Mouse (Mus musculus) kidney, postnatal 0 days (tissue): ENCODE measurements around the gene Igfbp1. TPM values are rescaled to one million over a fixed set of nuclear protein-coding genes. Genes with fewer than 3 reads are reported as not detected.

Experiments
- ATAC-seq: fragments of 200-750 bp; cut with Nextera tagmentation; replicated peaks from 2 replicates; pipeline ENCODE4 v1.8.0; 2017; ENCODE audit warnings: low read depth, moderate number of reproducible peaks, moderate TSS enrichment, moderate library complexity; ENCODE audit not compliant: low FRiP score
- DNase-seq: peaks from one replicate; pipeline ENCODE4 v3.0.0-alpha.2; 2016; ENCODE audit warnings: low spot score
- H3K27ac ChIP-seq: fragments of 300-500 bp; sonication (generic); 2 replicates; pipeline ENCODE4 v1.5.1; 2014; ENCODE audit warnings: mild to moderate bottlenecking
- H3K27me3 ChIP-seq: fragments of 300-500 bp; sonication (generic); 2 replicates; pipeline ENCODE4 v1.6.1; 2014; ENCODE audit warnings: low read length, mixed read lengths; ENCODE audit not compliant: insufficient read depth
- H3K36me3 ChIP-seq: fragments of 300-500 bp; sonication (generic); 2 replicates; pipeline ENCODE4 v1.6.1; 2014; ENCODE audit warnings: low read length, mixed read lengths; ENCODE audit not compliant: insufficient read depth
- H3K4me1 ChIP-seq: fragments of 300-500 bp; sonication (generic); replicated peaks from 2 replicates; pipeline ENCODE4 v1.6.1; 2014; ENCODE audit warnings: antibody characterized with exemption, low read length, mixed read lengths; ENCODE audit not compliant: insufficient read depth
- H3K4me2 ChIP-seq: fragments of 300-500 bp; sonication (generic); 2 replicates; pipeline ENCODE4 v1.6.1; 2014; ENCODE audit warnings: mild to moderate bottlenecking, low read length, moderate library complexity, mixed read lengths
- H3K4me3 ChIP-seq: fragments of 300-500 bp; sonication (generic); replicated peaks from 2 replicates; pipeline ENCODE4 v1.5.1; 2014; ENCODE audit warnings: low read depth, low read length
- H3K9ac ChIP-seq: fragments of 300-500 bp; sonication (generic); 2 replicates; pipeline ENCODE4 v1.6.1; 2014; ENCODE audit warnings: low read depth, low read length
- H3K9me3 ChIP-seq: fragments of 300-500 bp; sonication (generic); replicated peaks from 2 replicates; pipeline ENCODE4 v1.6.1; 2016; ENCODE audit warnings: low read length, inconsistent platforms, mixed read lengths
- CTCF ChIP-seq: IDR thresholded peaks from 2 replicates; pipeline ENCODE4 v1.5.1; 2016; ENCODE audit warnings: antibody characterized with exemption, low read depth, mild to moderate bottlenecking, moderate library complexity
- WGBS: fragments of 180-500 bp; shearing (Covaris S2); extraction: QIAGEN DNeasy Blood & Tissue Kit; methylation state at CpG from one replicate; pipeline ENCODE4 v1.1.7; 2014; 5-methylcytosine and 5-hydroxymethylcytosine counted together
- polyA plus RNA-seq: library from polyadenylated mRNA; unstranded; fragments of >200 nt; fragmentation: Nextera tagmentation; extraction: Ambion mirVana; gene quantifications from 2 replicates; pipeline ENCODE4 v1.2.1, GENCODE M21; 2015

The Igfbp1 gene
- polyA plus RNA-seq, 1 experiment from 2014 or later, result 11.8 TPM

GRCm38 (mm10) chr11:7193134-7193533 lies 4.4 kb upstream of the Igfbp1 start:
- Histone ChIP-seq H3K36me3 (no peaks in the 10 kb centered on the region), H3K4me1 (peaks cover 16% of the 10 kb centered on the region; the same call in 1 of the 2 replicates), H3K27me3 (no peaks in the 10 kb centered on the region), H3K4me3 (no peak overlapping the region), H3K27ac (no peak overlapping the region), H3K9ac (no peak overlapping the region), H3K4me2 (no peak overlapping the region), H3K9me3 (no peaks in the 10 kb centered on the region)
- ATAC-seq, result no peak
- TF ChIP-seq CTCF, result 0 out of 2 replicates have a peak, but pooled peaks have one; percentile 15
- 49% methylated on average over 9 of the region's 9 CpGs for WGBS
- no peak for DNase-seq

- DNase-seq, result no peak
- H3K9ac ChIP-seq, result no peak overlapping the region
- H3K4me1 ChIP-seq, result peaks cover 17% of the 10 kb centered on the region; the same call in 1 of the 2 replicates
- peak; percentile 19; the same call in 1 of the 2 replicates for TF ChIP-seq CTCF
- WGBS, result 88% methylated on average over 10 of the region's 10 CpGs
- H3K4me2 ChIP-seq, result no peak overlapping the region
- H3K27me3 ChIP-seq, result no peaks in the 10 kb centered on the region
- no peaks in the 10 kb centered on the region for H3K36me3 ChIP-seq
- H3K27ac ChIP-seq, result no peak overlapping the region
- H3K9me3 ChIP-seq, result no peaks in the 10 kb centered on the region
- H3K4me3 ChIP-seq, result no peak overlapping the region
- no peak for ATAC-seq
These were observed 2.9 kb upstream of the Igfbp1 start for GRCm38 (mm10) chr11:7194432-7195311.

- H3K4me1 ChIP-seq, result peaks cover 17% of the 10 kb centered on the region; the same call in 1 of the 2 replicates
- H3K4me2 ChIP-seq, result no peak overlapping the region
- H3K9ac ChIP-seq, result no peak overlapping the region
- H3K27ac ChIP-seq, result no peak overlapping the region
- WGBS, result 73% methylated on average over 4 of the region's 4 CpGs
- H3K27me3 ChIP-seq, result no peaks in the 10 kb centered on the region
- H3K36me3 ChIP-seq, result no peaks in the 10 kb centered on the region
- ATAC-seq (no peak), DNase-seq (no peak)
- TF ChIP-seq CTCF, result no peak
- no peak overlapping the region for H3K4me3 ChIP-seq
- H3K9me3 ChIP-seq, result no peaks in the 10 kb centered on the region
These were observed 2.3 kb upstream of the Igfbp1 start for GRCm38 (mm10) chr11:7195312-7195685.

- 76% methylated on average over 19 of the region's 19 CpGs for WGBS
- H3K36me3 ChIP-seq, result no peaks in the 10 kb centered on the region
- peaks cover 17% of the 10 kb centered on the region; the same call in 1 of the 2 replicates for H3K4me1 ChIP-seq
- peak overlapping the region; percentile 78 for H3K27ac ChIP-seq
- peak overlapping the region; percentile 18; the same call in 1 of the 2 replicates for H3K9ac ChIP-seq
- no peak for DNase-seq
- no peaks in the 10 kb centered on the region for H3K9me3 ChIP-seq
- H3K4me2 ChIP-seq, result peak overlapping the region; percentile 37
- H3K27me3 ChIP-seq, result no peaks in the 10 kb centered on the region
- TF ChIP-seq CTCF, result no peak
- peak; percentile 30; the same call in 1 of the 2 replicates for ATAC-seq
- H3K4me3 ChIP-seq, result 0 out of 2 replicates have a peak overlapping the region, but pooled peaks have one; percentile 4
These were observed 424 bp downstream of the Igfbp1 start for GRCm38 (mm10) chr11:7198006-7198405.

GRCm38 (mm10) chr11:7198481-7199256 lies 1.1 kb downstream of the Igfbp1 start:
- no peaks in the 10 kb centered on the region for H3K27me3 ChIP-seq
- ATAC-seq (no peak), DNase-seq (no peak)
- H3K4me2 ChIP-seq, result peak overlapping the region; percentile 37
- no peaks in the 10 kb centered on the region for H3K9me3 ChIP-seq
- H3K9ac ChIP-seq, result peak overlapping the region; percentile 18; the same call in 1 of the 2 replicates
- peak overlapping the region; percentile 78; the same call in 1 of the 2 replicates for H3K27ac ChIP-seq
- 0 out of 2 replicates have a peak overlapping the region, but pooled peaks have one; percentile 4 for H3K4me3 ChIP-seq
- 67% methylated on average over 10 of the region's 10 CpGs for WGBS
- no peak for TF ChIP-seq CTCF
- peaks cover 17% of the 10 kb centered on the region; the same call in 1 of the 2 replicates for H3K4me1 ChIP-seq
- no peaks in the 10 kb centered on the region for H3K36me3 ChIP-seq
